Mouse (Mus musculus) duodenum, adult 2 months (tissue): Measurements from ENCODE around the gene Gm49711. TPM values are rescaled to one million over a fixed set of nuclear protein-coding genes. Genes with fewer than 3 reads are reported as not detected.

Experiments
- polyA plus RNA-seq: library from polyadenylated mRNA; depleted of rRNA; stranded (reverse); fragments of >200 nt; gene quantifications from 2 replicates; pipeline ENCODE4 v1.2.3, GENCODE M21; 2012; ENCODE audit warnings: low replicate concordance; rRNA removed

The Gm49711 gene
- 2.3 TPM in 1 of 2 replicates, not detected in the other for polyA plus RNA-seq

DNA sequence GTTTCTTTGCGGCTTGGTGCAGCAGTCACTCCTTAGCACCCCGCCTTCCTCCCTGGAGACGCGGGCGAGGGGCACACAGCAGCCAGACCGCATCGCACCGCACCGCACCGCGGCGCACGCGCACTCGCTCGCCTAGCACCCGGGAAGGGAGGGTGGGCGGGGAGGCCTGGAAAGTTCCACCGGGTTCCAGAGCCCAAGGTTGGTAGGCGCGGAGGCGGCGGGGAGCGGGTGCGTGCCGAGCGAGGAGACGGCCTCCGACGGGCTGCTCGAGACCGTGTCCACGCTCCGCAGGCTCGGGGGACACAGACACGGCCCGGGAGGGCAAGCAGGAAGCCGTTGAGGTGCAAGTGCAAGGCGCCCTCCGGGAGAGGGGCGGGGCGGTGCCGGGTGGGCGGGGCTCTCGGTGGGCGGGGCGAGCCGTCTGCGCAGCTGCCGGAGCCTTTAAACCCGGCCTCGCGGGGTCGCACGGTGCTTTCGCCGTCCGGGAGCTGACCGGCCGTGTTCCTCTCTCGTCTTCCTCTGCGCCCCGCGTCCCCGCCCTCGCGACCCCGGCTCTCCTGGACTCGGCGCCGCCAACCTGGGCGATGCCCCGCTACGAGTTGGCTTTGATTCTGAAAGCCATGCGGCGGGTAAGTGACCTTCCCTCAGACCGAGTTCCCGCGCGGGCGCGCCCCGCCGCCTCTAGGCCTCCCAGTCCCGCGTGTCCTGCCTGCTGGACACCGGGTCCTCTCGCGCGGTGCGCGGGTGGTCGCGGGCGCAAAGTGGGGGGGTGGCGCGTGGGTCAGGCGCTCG, at the start of gene Gm49711, which contains the start of the genes Mrps6 and Slc5a3:
Gene Gm49711 (plus strand): TSS at position 465 of the 792 bp plus-strand sequence.
Gene Mrps6 (plus strand): TSS at position 419 of the 792 bp plus-strand sequence.
Gene Slc5a3 (plus strand): TSS at position 471 of the 792 bp plus-strand sequence.

Other genes with a start within 250 kb of the Gm49711 start
- gene Mrps6, start within 50 bp of the Gm49711 start, polyA plus RNA-seq, result 8.7 and 11.5 TPM in 2 replicates
- gene Slc5a3, start within 50 bp of the Gm49711 start, polyA plus RNA-seq, result 0.13 and 0.56 TPM in 2 replicates
- 0.07 TPM in 1 of 2 replicates, not detected in the other for gene Kcne2, start 234.1 kb downstream of the Gm49711 start, polyA plus RNA-seq
- gene Smim11, start 243.0 kb downstream of the Gm49711 start, polyA plus RNA-seq, result 23.3 and 45.3 TPM in 2 replicates